Mouse (Mus musculus) embryonic facial prominence, embryonic 12.5 days (tissue): Measurements from ENCODE around the gene Ttc39b. TPM values are rescaled to one million over a fixed set of nuclear protein-coding genes. Genes with fewer than 3 reads are reported as not detected.
A peak's percentile ranks its signal among the peaks of the same experiment; 100 is the strongest.

Source experiments
- ATAC-seq: fragments of 200-750 bp; cut with Nextera tagmentation; 2 replicates; pipeline ENCODE4 v1.8.0; 2017; ENCODE audit not compliant: insufficient number of reproducible peaks, insufficient read depth, low FRiP score, low TSS enrichment
- H3K27ac ChIP-seq: fragments of 300-500 bp; sonication (generic); 2 replicates; pipeline ENCODE4 v1.5.1; 2016; ENCODE audit warnings: mild to moderate bottlenecking
- H3K27me3 ChIP-seq: fragments of 300-500 bp; sonication (generic); 2 replicates; pipeline ENCODE4 v1.6.1; 2016; ENCODE audit warnings: mild to moderate bottlenecking, moderate library complexity
- H3K36me3 ChIP-seq: fragments of 300-500 bp; sonication (generic); 2 replicates; pipeline ENCODE4 v1.6.1; 2016; ENCODE audit warnings: mild to moderate bottlenecking
- H3K4me1 ChIP-seq: fragments of 300-500 bp; sonication (generic); 2 replicates; pipeline ENCODE4 v1.6.1; 2016
- H3K4me2 ChIP-seq: fragments of 300-500 bp; sonication (generic); replicated peaks from 2 replicates; pipeline ENCODE4 v1.6.1; 2016; ENCODE audit warnings: mild to moderate bottlenecking, moderate library complexity
- H3K4me3 ChIP-seq: fragments of 300-500 bp; sonication (generic); 2 replicates; pipeline ENCODE4 v1.5.1; 2016; ENCODE audit warnings: mild to moderate bottlenecking
- H3K9ac ChIP-seq: fragments of 300-500 bp; sonication (generic); 2 replicates; pipeline ENCODE4 v1.6.1; 2016; ENCODE audit warnings: mild to moderate bottlenecking, moderate library complexity
- H3K9me3 ChIP-seq: fragments of 300-500 bp; sonication (generic); 2 replicates; pipeline ENCODE4 v1.6.1; 2016; ENCODE audit warnings: mild to moderate bottlenecking, moderate library complexity
- WGBS: fragments of 180-500 bp; shearing (Covaris S2); methylation state at CpG from one replicate; pipeline ENCODE4 v1.1.7; 2016; 5-methylcytosine and 5-hydroxymethylcytosine counted together
- polyA plus RNA-seq: library from polyadenylated mRNA; unstranded; fragments of >200 nt; fragmentation: Nextera tagmentation; extraction: Ambion mirVana; gene quantifications from 2 replicates; pipeline ENCODE4 v1.2.1, GENCODE M21; 2016

Gene Ttc39b
- 2.5 and 5.3 TPM in 2 replicates for polyA plus RNA-seq

DNA sequence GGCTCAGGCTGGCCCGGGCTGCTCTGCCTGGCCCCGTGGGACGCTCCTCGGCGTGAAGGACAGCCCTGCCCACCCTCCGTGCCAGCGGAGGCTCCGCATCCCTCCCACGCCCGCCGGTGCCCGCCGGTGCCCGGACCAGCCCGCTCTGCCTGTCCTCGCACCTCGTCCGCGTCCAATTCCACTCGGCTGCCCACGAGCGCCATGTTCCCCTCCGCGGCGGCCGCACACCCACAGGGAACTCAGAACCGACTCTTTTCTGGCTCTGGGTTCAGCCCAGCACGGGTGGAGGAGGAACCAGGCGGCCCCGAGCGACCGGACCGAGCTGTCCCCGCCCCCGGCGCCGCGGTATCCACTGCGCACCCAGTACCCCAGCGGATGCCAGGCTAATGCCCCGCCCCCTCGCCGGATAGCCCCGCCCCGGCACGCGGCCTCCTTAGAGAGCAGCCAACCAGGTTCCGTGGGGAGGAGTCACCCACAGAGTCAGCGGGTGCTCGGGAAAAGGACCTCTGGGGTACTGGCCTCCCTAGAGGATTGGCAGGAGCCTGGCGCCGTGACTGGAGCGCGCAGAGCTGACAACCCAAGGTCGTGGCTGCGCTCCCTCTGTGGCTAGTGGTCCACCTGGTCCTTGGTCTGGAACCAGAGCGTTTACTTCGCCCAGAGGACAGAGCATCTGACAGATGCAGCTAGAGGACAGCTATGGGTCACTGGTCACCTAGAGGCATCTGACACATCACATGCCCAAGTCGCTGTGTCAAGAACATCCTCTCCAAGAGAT is at the start of gene Ttc39b:
Gene Ttc39b (minus strand): TSS at position 346 of the 775 bp plus-strand sequence.
- Histone ChIP-seq H3K9me3 (no peaks in the 10 kb centered on the region), H3K4me2 (peak within 1 kb of the TSS; percentile 77), H3K4me1 (0 out of 2 replicates have a peak, but pooled peaks cover 4% of the 10 kb centered on the region), H3K27ac (0 out of 2 replicates have a peak within 1 kb of the TSS, but pooled peaks have one; percentile 30), H3K36me3 (no peaks in the 10 kb centered on the region), H3K27me3 (no peaks in the 10 kb centered on the region; the same call in 1 of the 2 replicates), H3K9ac (peak within 1 kb of the TSS; percentile 42), H3K4me3 (peak within 1 kb of the TSS; percentile 68)
- peak; percentile 95 for ATAC-seq
- WGBS = under 1% methylated on average over 59 of the region's 59 CpGs

DNA sequence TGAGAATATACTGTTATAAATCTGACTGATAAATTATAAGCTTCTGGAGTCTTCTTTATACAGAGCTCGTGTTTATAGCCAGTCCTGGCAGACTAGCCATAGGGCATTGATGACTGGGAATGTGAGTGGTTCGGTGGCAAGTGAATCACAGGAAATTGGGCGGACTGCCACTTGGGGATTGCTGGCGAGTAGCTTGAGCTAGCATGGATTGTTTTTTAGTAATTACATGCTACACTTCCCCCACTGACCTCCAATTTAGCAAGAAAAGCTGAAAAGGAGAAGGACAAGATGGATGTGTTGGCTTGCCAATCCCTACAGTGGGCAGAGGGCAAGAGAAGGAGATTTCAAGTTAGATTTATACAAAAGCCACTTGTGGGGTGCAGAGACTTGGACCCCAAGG is 49.3 kb upstream of the Ttc39b start:
- Histone ChIP-seq H3K4me2 (no peak overlapping the region), H3K27me3 (no peaks in the 10 kb centered on the region), H3K36me3 (no peaks in the 10 kb centered on the region), H3K9me3 (no peaks in the 10 kb centered on the region), H3K27ac (no peak overlapping the region), H3K9ac (no peak overlapping the region), H3K4me3 (no peak overlapping the region), H3K4me1 (no peaks in the 10 kb centered on the region)
- no peak for ATAC-seq
- 72% methylated on average over 4 of the region's 4 CpGs for WGBS

DNA sequence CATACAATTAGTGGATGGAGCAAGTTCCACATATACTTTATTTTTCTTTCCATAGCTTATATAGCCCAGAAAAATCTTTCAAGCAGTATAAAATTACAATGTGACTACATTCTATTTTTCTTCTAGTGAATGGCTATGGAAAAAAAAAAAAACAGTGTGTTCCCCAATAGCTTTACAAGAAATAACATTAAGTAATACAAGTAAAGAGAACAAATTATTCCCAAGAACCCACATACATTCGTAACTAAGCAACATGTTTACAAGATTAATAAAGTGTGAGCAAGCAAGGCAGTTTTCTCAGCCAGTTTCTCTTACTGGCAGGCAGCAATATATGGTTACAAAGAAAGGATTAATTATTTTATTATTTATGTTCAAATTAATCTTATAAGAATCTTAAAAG is 33.7 kb upstream of the Ttc39b start:
- no peak overlapping the region for H3K27ac ChIP-seq
- H3K4me1 ChIP-seq = no peaks in the 10 kb centered on the region
- H3K9ac ChIP-seq = no peak overlapping the region
- no peaks in the 10 kb centered on the region for H3K27me3 ChIP-seq
- no peak for ATAC-seq
- no peak overlapping the region for H3K4me2 ChIP-seq
- H3K36me3 ChIP-seq = no peaks in the 10 kb centered on the region
- WGBS = 85% methylated on average over 1 of the region's 1 CpGs
- H3K9me3 ChIP-seq = no peaks in the 10 kb centered on the region
- no peak overlapping the region for H3K4me3 ChIP-seq

DNA sequence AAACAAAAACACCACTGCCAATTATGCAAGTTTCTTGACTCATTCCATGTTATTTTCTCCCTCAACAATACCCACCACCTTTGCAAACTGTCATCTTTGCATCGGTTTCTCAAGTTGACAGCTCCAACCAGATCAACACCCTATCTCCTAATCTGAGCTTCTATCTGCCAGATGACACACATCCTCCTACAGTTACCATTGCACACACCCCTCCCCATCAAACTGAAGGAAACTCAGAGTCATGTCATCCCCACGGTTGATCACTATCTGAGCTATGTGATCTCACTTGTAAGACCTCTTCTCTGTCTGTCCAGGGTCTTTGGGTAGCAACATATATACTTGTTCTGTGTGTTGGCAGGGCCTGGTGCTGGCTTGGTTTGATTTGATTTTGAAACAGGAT is 30.7 kb upstream of the Ttc39b start:
- 87% methylated on average over 2 of the region's 2 CpGs for WGBS
- no peak for ATAC-seq

DNA sequence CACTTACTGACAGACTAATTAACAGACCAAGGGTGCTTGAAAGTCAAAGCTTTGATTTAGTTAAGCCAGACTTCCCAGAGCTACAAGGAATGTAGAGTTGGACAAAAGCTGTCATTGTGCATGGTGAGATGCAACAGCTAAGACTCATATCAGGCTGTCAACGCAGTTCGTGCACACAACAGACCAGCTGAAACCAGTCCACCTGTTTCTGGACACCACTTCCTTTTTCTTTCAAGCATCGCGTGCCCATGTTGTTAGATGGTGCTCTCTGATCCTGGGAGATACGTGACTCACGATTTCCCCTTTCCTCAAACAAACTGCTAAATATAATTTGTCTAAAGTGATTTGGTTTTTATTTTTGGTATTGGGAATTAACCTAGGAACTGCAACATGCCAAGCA is 29.9 kb upstream of the Ttc39b start:
- WGBS = 74% methylated on average over 6 of the region's 6 CpGs
- Histone ChIP-seq H3K9ac (no peak overlapping the region), H3K4me1 (no peaks in the 10 kb centered on the region), H3K36me3 (no peaks in the 10 kb centered on the region), H3K4me2 (no peak overlapping the region), H3K27ac (no peak overlapping the region), H3K4me3 (no peak overlapping the region), H3K9me3 (no peaks in the 10 kb centered on the region), H3K27me3 (no peaks in the 10 kb centered on the region)
- ATAC-seq = no peak

More for the DNA sequence above, 30.7 kb upstream of the Ttc39b start:
- no peaks in the 10 kb centered on the region for H3K36me3 ChIP-seq
- H3K27ac ChIP-seq = no peak overlapping the region
- no peaks in the 10 kb centered on the region for H3K4me1 ChIP-seq
- no peak overlapping the region for H3K4me3 ChIP-seq
- H3K4me2 ChIP-seq = no peak overlapping the region
- H3K9ac ChIP-seq = no peak overlapping the region
- H3K9me3 ChIP-seq = no peaks in the 10 kb centered on the region
- no peaks in the 10 kb centered on the region for H3K27me3 ChIP-seq

DNA sequence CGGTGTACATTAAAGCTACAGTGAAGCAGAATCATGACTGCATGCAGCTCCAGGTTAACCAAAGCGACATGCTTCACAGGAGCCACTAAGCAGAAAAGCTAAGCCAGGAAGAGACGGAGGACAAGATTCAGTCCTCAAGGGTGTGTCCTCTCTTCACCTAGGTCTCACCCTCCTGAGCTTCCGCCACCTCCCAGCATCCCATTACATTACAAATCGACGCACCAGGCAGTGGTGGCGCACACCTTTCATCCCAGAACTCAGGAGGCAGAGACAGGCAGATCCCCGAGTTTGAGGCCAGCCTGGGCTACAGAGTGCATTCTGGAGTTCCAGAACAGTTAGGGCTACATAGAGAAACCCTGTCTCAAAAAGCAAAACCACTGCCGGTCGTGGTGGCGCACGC is 29.2 kb upstream of the Ttc39b start:
- Histone ChIP-seq H3K4me3 (no peak overlapping the region), H3K27me3 (no peaks in the 10 kb centered on the region), H3K36me3 (no peaks in the 10 kb centered on the region), H3K27ac (no peak overlapping the region), H3K4me2 (no peak overlapping the region), H3K9me3 (no peaks in the 10 kb centered on the region), H3K4me1 (no peaks in the 10 kb centered on the region), H3K9ac (no peak overlapping the region)
- no peak for ATAC-seq
- 94% methylated on average over 12 of the region's 12 CpGs for WGBS

DNA sequence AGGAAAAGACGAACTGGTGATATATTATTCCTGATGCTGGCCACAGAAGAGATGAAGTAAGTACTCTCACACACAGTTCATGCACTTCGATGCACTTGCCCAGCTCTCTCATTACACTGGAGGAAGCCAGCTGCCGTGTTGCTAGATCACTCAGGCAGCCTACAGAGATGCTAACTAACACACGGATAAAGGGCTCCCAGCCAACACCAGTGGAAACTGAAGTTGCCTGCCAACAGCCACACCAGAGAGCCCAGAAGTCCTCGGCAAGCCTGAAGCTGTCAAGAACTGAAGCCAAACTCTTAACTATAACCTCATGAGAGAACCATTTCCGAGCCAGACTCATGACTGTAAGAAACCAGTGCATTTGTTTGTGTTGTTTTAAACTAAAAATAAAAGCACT is 26.7 kb upstream of the Ttc39b start:
- H3K36me3 ChIP-seq = no peaks in the 10 kb centered on the region
- 67% methylated on average over 6 of the region's 6 CpGs for WGBS
- no peak for ATAC-seq
- no peak overlapping the region for H3K9ac ChIP-seq
- no peak overlapping the region for H3K4me2 ChIP-seq
- no peaks in the 10 kb centered on the region for H3K4me1 ChIP-seq
- H3K4me3 ChIP-seq = no peak overlapping the region
- no peak overlapping the region for H3K27ac ChIP-seq
- H3K27me3 ChIP-seq = no peaks in the 10 kb centered on the region
- H3K9me3 ChIP-seq = no peaks in the 10 kb centered on the region

DNA sequence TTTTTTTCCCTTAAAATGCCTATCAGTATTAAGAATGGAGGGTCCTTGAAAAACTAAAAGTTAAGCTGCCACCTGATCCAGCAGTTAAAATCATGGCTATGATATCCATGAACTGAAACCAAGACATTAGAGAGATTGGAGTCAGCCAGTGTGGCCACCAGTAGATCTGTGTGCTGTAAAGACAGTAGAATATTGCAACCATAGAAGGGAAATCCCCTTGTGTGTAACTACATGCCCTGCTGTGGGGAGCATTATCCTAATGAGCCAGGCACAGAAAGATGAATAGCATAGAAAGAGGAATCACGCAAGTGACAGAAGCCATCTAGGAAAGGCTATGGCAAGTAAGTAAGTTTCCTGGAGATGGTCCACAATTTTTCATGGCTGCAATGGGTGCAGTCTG is 24.9 kb upstream of the Ttc39b start:
- ATAC-seq = no peak
- 92% methylated on average over 1 of the region's 1 CpGs for WGBS

DNA sequence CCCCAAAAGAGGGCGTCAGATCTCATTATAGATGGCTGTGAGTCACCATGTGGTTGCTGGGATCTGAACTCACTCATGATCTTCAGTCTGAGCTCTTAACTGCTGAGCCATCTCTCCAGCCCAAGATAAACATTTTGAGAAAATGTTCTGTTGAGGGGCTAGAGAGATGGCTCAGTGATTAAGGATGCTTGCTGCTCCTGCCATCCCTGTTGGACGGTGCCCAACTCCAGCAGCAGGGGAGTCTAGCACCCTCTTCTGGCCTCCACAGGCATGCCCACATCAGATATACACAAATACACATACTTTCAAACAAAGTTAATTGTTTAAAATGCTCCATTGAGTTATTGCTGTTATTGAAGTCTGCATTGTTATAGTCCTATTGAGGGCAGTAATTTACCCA is 19.8 kb upstream of the Ttc39b start:
- WGBS = 67% methylated on average over 2 of the region's 2 CpGs
- Histone ChIP-seq H3K9ac (no peak overlapping the region), H3K4me1 (peaks cover 9% of the 10 kb centered on the region; the same call in 1 of the 2 replicates), H3K27ac (no peak overlapping the region), H3K4me3 (no peak overlapping the region), H3K36me3 (no peaks in the 10 kb centered on the region), H3K9me3 (no peaks in the 10 kb centered on the region), H3K4me2 (no peak overlapping the region), H3K27me3 (no peaks in the 10 kb centered on the region)
- no peak for ATAC-seq

More for the DNA sequence above, 24.9 kb upstream of the Ttc39b start:
- Histone ChIP-seq H3K4me1 (no peaks in the 10 kb centered on the region), H3K36me3 (no peaks in the 10 kb centered on the region), H3K9me3 (no peaks in the 10 kb centered on the region), H3K9ac (no peak overlapping the region), H3K27me3 (no peaks in the 10 kb centered on the region), H3K4me2 (no peak overlapping the region), H3K27ac (no peak overlapping the region), H3K4me3 (no peak overlapping the region)

DNA sequence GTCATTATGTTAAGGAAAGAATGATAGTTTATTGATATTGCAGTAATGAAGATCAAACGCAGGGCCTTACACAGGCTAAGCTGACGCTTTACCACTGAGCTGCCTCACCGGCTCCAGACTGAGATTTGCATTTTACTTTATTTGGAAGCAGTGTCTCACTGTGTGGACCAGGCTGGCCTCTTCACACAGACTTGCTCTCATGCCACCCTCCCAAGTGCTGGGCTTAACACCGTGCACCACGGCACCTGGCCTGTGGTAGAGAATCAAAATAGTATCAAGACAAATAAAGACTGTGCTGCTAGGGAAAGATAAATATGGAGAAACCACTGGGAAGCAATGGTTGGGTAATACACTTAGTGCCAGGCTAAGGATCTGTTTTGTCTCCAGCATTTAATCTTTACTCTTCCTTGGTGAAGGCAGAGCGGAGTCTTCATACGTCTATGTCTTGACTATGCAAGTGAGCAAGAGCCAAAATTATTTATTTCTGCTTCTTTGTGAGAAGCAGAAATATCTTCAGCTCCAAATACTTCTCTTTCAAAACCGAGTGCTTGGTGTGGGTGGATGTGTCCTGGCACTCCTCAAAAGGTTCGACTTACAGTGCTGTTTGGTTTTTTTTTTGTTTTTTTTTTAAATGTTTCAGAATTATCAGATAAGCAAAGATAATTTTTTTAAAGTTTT is 19.2 kb upstream of the Ttc39b start:
- Histone ChIP-seq H3K36me3 (no peaks in the 10 kb centered on the region), H3K4me3 (no peak overlapping the region), H3K4me2 (no peak overlapping the region), H3K9ac (no peak overlapping the region), H3K27me3 (no peaks in the 10 kb centered on the region), H3K27ac (no peak overlapping the region), H3K9me3 (no peaks in the 10 kb centered on the region), H3K4me1 (peaks cover 9% of the 10 kb centered on the region; the same call in 1 of the 2 replicates)
- 81% methylated on average over 9 of the region's 9 CpGs for WGBS
- no peak for ATAC-seq

DNA sequence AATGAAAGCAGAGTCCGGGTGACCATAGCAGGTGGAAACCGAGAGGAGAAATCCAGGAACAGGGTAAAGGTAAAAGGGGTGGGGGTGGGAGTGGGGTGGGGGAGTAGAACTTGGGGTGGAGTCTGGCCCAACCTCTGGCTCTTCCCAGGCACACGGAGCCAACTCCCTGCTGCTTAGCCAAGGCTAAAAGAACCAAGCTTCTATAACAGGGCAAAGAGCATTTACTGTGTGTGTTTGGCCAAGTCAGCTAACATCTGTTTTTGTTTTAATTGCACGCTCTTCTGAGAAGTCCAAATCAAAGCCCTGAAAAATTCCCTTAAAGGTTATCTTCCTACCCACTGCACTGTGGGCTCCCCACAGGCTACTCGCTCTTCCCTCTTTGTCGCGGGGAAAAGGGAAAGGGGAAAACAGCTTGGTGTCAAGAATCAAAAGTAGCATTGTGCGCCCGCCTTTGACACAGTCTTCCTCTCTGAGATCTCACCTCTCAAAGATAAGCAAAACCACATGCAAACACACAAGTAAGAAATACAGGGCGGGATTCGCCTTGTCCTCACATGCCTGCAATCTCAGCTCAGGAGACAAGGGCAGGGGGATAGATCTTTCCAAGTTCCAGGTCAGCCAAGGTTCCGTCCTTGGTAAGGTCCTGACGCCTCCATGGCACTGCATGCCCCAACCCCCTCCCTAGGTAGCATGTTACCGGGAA is 18.4 kb upstream of the Ttc39b start:
- Histone ChIP-seq H3K9me3 (no peaks in the 10 kb centered on the region), H3K4me3 (no peak overlapping the region), H3K4me1 (peaks cover 9% of the 10 kb centered on the region; the same call in 1 of the 2 replicates), H3K36me3 (no peaks in the 10 kb centered on the region), H3K4me2 (peak overlapping the region; percentile 32), H3K9ac (no peak overlapping the region), H3K27ac (no peak overlapping the region), H3K27me3 (no peaks in the 10 kb centered on the region)
- ATAC-seq = no peak
- 31% methylated on average over 14 of the region's 14 CpGs for WGBS
